In the genomic region with DNA sequence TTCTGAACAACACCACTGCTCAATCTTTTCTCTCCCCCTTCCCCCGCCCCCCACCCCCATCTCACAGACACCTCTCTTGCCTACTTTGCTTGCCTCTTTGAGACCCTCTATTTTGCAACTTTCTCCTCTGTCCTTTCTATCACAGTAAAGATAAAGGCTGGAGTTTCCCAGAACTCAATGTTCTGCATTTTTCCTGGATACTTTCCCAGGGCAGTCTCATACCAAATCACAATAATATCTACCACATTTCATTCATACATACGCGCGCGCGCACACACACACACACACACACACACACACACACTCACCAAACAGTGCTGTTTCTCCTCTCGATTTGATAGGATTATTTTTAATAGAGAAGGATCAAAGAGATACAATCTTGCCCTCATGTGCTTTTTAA, we compare ENCODE assay signal across 23 mouse cellular contexts. TPM values are rescaled to one million over a fixed set of nuclear protein-coding genes. Genes with fewer than 3 reads are reported as not detected.
A peak's percentile ranks its signal among the peaks of the same experiment; 100 is the strongest.
DNase-seq lines count a peak whose midpoint lies in the region; ATAC-seq and TF ChIP-seq lines count a peak whose summit lies in the region.
"Had no signal": no experiment of that assay in that cellular context is flagged by ENCODE, and none has a peak within 500 bp of the region (broad histone marks: within the 10 kb centered on the region; RNA-seq: fewer than 3 reads in every experiment).

No protein-coding gene starts in this region.

- WGBS in heart, embryonic 11.5 days (ENCODE audit: insufficient replicate concordance), result 89% methylated on average over 7 of the region's 7 CpGs
- 83% methylated on average over 7 of the region's 7 CpGs for WGBS in lung, embryonic 14.5 days

- DNase-seq in heart, adult 11 months, result peak; percentile 84
- DNase-seq in lung, embryonic 14.5 days, result peak; percentile 37
- no peak for DNase-seq in lung, adult 18-20 months
- peak; percentile 46 for DNase-seq in testis, postnatal 14 days (ENCODE audit: low spot score)
- DNase-seq in testis, postnatal 10 days (ENCODE audit: low spot score), result no peak
- DNase-seq: adrenal gland, adult 8-10 months; adrenal gland, postnatal 25 days; cerebellum, adult 11-12 months; cerebellum, adult 9-11 months; cerebellum, postnatal 25 days; gastrocnemius, postnatal 10 days; gastrocnemius, postnatal 36 days had no signal

- no peaks in the 10 kb centered on the region for H3K9me3 ChIP-seq in heart, embryonic 11.5 days (replicated peaks; ENCODE audit: control insufficient read depth, low read length)
- no peaks in the 10 kb centered on the region for H3K9me3 ChIP-seq in lung, embryonic 14.5 days (ENCODE audit: low read depth, low read length)
- H3K9me3 ChIP-seq: embryonic facial prominence, embryonic 12.5 days; embryonic facial prominence, embryonic 15.5 days; forebrain, embryonic 13.5 days; heart, embryonic 13.5 days; hindbrain, embryonic 12.5 days had no signal

- no peak for ATAC-seq in heart, embryonic 11.5 days (replicated peaks; ENCODE audit: insufficient number of reproducible peaks, low FRiP score, low TSS enrichment)
- ATAC-seq in lung, embryonic 14.5 days (ENCODE audit: insufficient read depth), result no peak
- ATAC-seq: activated CD4-positive, CD25-positive, alpha-beta regulatory T cell, adult 4 months; CD4-positive, CD25-positive, alpha-beta regulatory T cell, adult 4 months; forebrain, embryonic 13.5 days; forebrain, embryonic 16.5 days; hindbrain, embryonic 16.5 days; intestine, postnatal 0 days had no signal

- peaks cover 17% of the 10 kb centered on the region for H3K4me1 ChIP-seq in heart, embryonic 11.5 days (ENCODE audit: control insufficient read depth, insufficient read depth, low read length)
- peaks cover 6% of the 10 kb centered on the region; the same call in 1 of the 2 replicates for H3K4me1 ChIP-seq in lung, embryonic 14.5 days (ENCODE audit: insufficient read depth)

- no peak for TF ChIP-seq CTCF in lung, embryonic 14.5 days (IDR thresholded peaks at IDR 0.05; ENCODE audit: low read depth)

- no peaks in the 10 kb centered on the region for H3K36me3 ChIP-seq in heart, embryonic 11.5 days (ENCODE audit: control insufficient read depth, insufficient read depth, low read length)
- no peaks in the 10 kb centered on the region for H3K36me3 ChIP-seq in lung, embryonic 14.5 days (ENCODE audit: insufficient read depth)
- H3K36me3 ChIP-seq: embryonic facial prominence, embryonic 12.5 days; embryonic facial prominence, embryonic 15.5 days; heart, embryonic 13.5 days; hindbrain, embryonic 12.5 days had no signal

- no peak overlapping the region for H3K4me3 ChIP-seq in heart, embryonic 11.5 days (ENCODE audit: low read depth, low read length)
- no peak overlapping the region for H3K4me3 ChIP-seq in lung, embryonic 14.5 days (ENCODE audit: low read depth, low read length)
- H3K4me3 ChIP-seq: embryonic facial prominence, embryonic 12.5 days; embryonic facial prominence, embryonic 15.5 days; forebrain, embryonic 13.5 days; heart, embryonic 13.5 days; hindbrain, embryonic 12.5 days had no signal

- H3K9ac ChIP-seq in heart, embryonic 11.5 days (ENCODE audit: low read depth, low read length), result no peak overlapping the region
- H3K9ac ChIP-seq in lung, embryonic 14.5 days, result no peak overlapping the region
- H3K9ac ChIP-seq: embryonic facial prominence, embryonic 12.5 days; embryonic facial prominence, embryonic 15.5 days; forebrain, embryonic 13.5 days; heart, embryonic 13.5 days; hindbrain, embryonic 12.5 days had no signal

- H3K27me3 ChIP-seq in heart, embryonic 11.5 days (ENCODE audit: control insufficient read depth, insufficient read depth, low read length), result no peaks in the 10 kb centered on the region
- H3K27me3 ChIP-seq in lung, embryonic 14.5 days (ENCODE audit: insufficient read depth, low read length), result no peaks in the 10 kb centered on the region
- H3K27me3 ChIP-seq: embryonic facial prominence, embryonic 12.5 days; embryonic facial prominence, embryonic 15.5 days; forebrain, embryonic 13.5 days; heart, embryonic 13.5 days; hindbrain, embryonic 12.5 days had no signal

- H3K27ac ChIP-seq in heart, embryonic 11.5 days (ENCODE audit: low read depth, low read length), result no peak overlapping the region
- no peak overlapping the region for H3K27ac ChIP-seq in lung, embryonic 14.5 days (ENCODE audit: low read depth)
- H3K27ac ChIP-seq: embryonic facial prominence, embryonic 12.5 days; embryonic facial prominence, embryonic 15.5 days; forebrain, embryonic 13.5 days; heart, embryonic 13.5 days; hindbrain, embryonic 12.5 days had no signal

- H3K4me2 ChIP-seq in heart, embryonic 11.5 days, result no peak overlapping the region
- H3K4me2 ChIP-seq in lung, embryonic 14.5 days, result no peak overlapping the region
- H3K4me2 ChIP-seq: embryonic facial prominence, embryonic 12.5 days; embryonic facial prominence, embryonic 15.5 days; forebrain, embryonic 13.5 days; heart, embryonic 13.5 days; hindbrain, embryonic 12.5 days had no signal

RNA-seq across cellular contexts. Expression of a gene that starts 8.8 kb away (rescaled TPM):
- polyA plus RNA-seq in heart, embryonic 11.5 days (2014; fragmentation: Nextera tagmentation; extraction: Ambion mirVana), result 23.3 and 25.0 TPM in 2 replicates
- polyA plus RNA-seq in lung, embryonic 14.5 days (2014; fragmentation: Nextera tagmentation; extraction: Ambion mirVana), result 24.9 and 27.4 TPM in 2 replicates

Comparison
In these comparisons a context has a peak if more than half of its experiments do, and no peak if none do; other contexts are left out.
1. DNase-seq: peak in heart, adult 11 months (single experiment), lung, embryonic 14.5 days (single experiment) and testis, postnatal 14 days (single experiment); none in lung, adult 18-20 months (0 of 2) and testis, postnatal 10 days (single experiment).